Mouse (Mus musculus) erythroblast, embryonic 14.5 days (primary cell): ENCODE data around the gene Sox9.

Experiments
- GATA1 ChIP-seq: IDR thresholded peaks from 2 replicates; pipeline ENCODE4 v1.6.1; 2012; ENCODE audit warnings: low read length, inconsistent platforms, mixed read lengths
- TAL1 ChIP-seq: IDR thresholded peaks from 3 replicates; pipeline ENCODE4 v1.6.1; 2012; ENCODE audit warnings: low read length, inconsistent platforms, mixed read lengths

- TF ChIP-seq GATA1 (no peak), TAL1 (no peak)
Measured at GRCm38 (mm10) chr11:112821536-112821935, 39.5 kb downstream of the Sox9 start.
